Mouse (Mus musculus) forebrain, embryonic 12.5 days (tissue): Measurements from ENCODE around the gene Tcl1b3. TPM values are rescaled to one million over a fixed set of nuclear protein-coding genes. Genes with fewer than 3 reads are reported as not detected.
"Not testable (repeated sequence)": the region's sequence is repeated elsewhere in the genome, so short reads cannot be mapped to it uniquely, and the experiment has no call there.

Source experiments
- ATAC-seq: fragments of 200-750 bp; cut with Nextera tagmentation; 2 replicates; pipeline ENCODE4 v1.8.0; 2017; ENCODE audit warnings: moderate TSS enrichment; ENCODE audit not compliant: low FRiP score
- H3K27ac ChIP-seq: fragments of 300-500 bp; sonication (generic); 2 replicates; pipeline ENCODE4 v1.5.1; 2016; ENCODE audit warnings: mild to moderate bottlenecking
- H3K27me3 ChIP-seq: fragments of 300-500 bp; sonication (generic); 2 replicates; pipeline ENCODE4 v1.6.1; 2016; ENCODE audit warnings: mild to moderate bottlenecking
- H3K36me3 ChIP-seq: fragments of 300-500 bp; sonication (generic); replicated peaks from 2 replicates; pipeline ENCODE4 v1.6.1; 2016; ENCODE audit warnings: mild to moderate bottlenecking
- H3K4me1 ChIP-seq: fragments of 300-500 bp; sonication (generic); 2 replicates; pipeline ENCODE4 v1.6.1; 2016
- H3K4me2 ChIP-seq: fragments of 300-500 bp; sonication (generic); 2 replicates; pipeline ENCODE4 v1.6.1; 2016; ENCODE audit warnings: mild to moderate bottlenecking, moderate library complexity
- H3K4me3 ChIP-seq: fragments of 300-500 bp; sonication (generic); replicated peaks from 2 replicates; pipeline ENCODE4 v1.5.1; 2016; ENCODE audit warnings: mild to moderate bottlenecking
- H3K9ac ChIP-seq: fragments of 300-500 bp; sonication (generic); 2 replicates; pipeline ENCODE4 v1.6.1; 2016; ENCODE audit warnings: mild to moderate bottlenecking
- H3K9me3 ChIP-seq: fragments of 300-500 bp; sonication (generic); 2 replicates; pipeline ENCODE4 v1.6.1; 2016
- WGBS: fragments of 180-500 bp; shearing (Covaris S2); methylation state at CpG from one replicate; pipeline ENCODE4 v1.1.7; 2016; 5-methylcytosine and 5-hydroxymethylcytosine counted together
- polyA plus RNA-seq: library from polyadenylated mRNA; unstranded; fragments of >200 nt; fragmentation: Nextera tagmentation; extraction: Ambion mirVana; gene quantifications from 2 replicates; pipeline ENCODE4 v1.2.1, GENCODE M21; 2016

Gene Tcl1b3
- not detected in 2 replicates for polyA plus RNA-seq

DNA sequence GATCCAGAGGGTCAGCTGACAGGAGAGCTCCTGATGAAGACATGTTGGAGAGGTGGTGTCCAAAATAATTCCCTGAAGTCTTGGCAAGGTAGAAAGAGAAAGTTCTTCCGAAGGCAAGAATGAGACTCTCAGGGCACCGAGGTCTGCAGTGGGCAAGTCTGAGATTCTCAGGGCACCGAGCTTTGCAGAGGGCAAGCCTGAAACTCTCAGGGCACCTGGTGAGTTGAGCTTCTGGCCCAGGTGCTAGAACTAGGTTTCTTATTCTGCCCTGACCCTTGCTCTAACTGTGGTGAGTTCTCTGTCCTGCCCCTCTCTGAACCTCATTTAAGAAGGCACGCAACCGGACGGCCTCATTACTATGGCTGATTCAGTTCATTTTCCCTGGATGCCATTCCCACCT lies at the start of gene Tcl1b3:
TSS of gene Tcl1b3 (plus strand) at position 301 of the 400 bp plus-strand sequence.
- WGBS = 94% methylated on average over 6 of the region's 6 CpGs
- H3K9ac ChIP-seq = not testable (repeated sequence)

DNA sequence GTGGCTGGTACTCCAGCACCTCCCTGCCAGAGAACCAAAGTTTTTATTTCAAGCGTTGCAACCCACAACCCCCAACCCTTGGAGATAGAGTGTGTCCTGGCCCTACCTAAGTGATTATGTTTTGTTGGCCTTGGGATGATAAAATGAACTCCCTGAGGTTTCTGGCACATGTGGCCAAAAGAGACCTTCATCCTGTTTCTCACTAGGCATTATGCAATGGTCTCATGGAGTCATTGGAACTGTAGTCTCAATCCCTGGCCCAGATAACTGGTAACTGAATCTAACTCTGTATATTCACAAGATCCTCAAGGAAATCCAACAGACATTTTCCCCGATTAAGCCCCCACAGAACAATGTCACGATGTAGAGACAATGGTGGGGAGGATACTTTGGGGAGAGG lies 47.7 kb upstream of the Tcl1b3 start:
- no peaks in the 10 kb centered on the region for H3K4me1 ChIP-seq
- no peaks in the 10 kb centered on the region for H3K9me3 ChIP-seq
- H3K27me3 ChIP-seq = no peaks in the 10 kb centered on the region
- no peak overlapping the region for H3K4me3 ChIP-seq
- no peak overlapping the region for H3K9ac ChIP-seq
- no peak overlapping the region for H3K4me2 ChIP-seq
- no peak overlapping the region for H3K27ac ChIP-seq
- no peaks in the 10 kb centered on the region for H3K36me3 ChIP-seq
- ATAC-seq = no peak
- WGBS = 90% methylated on average over 3 of the region's 3 CpGs

More for the DNA sequence above, at the start of gene Tcl1b3:
- not testable (repeated sequence) for H3K4me1 ChIP-seq, ATAC-seq, H3K27ac ChIP-seq, H3K4me2 ChIP-seq, H3K4me3 ChIP-seq, H3K9me3 ChIP-seq, H3K36me3 ChIP-seq, H3K27me3 ChIP-seq

DNA sequence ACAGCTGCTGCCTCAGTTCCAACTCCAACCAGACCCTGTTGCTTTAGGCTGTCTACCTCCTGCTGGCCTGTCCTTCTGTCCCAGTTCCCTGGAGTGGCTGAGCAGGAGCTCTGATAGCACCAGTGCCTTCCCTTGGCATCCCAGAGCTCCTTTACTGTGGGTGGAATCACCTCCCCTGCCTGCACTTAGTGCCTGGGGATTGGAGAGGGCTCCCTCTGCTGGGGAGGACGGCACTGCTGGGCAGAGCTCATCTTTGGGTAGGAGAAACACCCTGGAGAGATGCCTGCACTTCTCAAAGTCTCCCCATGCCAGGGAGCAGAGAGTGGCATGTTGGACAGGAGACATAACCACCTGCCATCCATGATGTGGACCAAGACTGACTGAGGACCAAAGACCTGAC lies 45.9 kb upstream of the Tcl1b3 start:
- not testable (repeated sequence) for ATAC-seq, H3K9me3 ChIP-seq, H3K4me3 ChIP-seq, H3K4me2 ChIP-seq, H3K36me3 ChIP-seq, H3K27me3 ChIP-seq, H3K27ac ChIP-seq, H3K4me1 ChIP-seq, H3K9ac ChIP-seq
- 71% methylated on average over 1 of the region's 1 CpGs for WGBS

DNA sequence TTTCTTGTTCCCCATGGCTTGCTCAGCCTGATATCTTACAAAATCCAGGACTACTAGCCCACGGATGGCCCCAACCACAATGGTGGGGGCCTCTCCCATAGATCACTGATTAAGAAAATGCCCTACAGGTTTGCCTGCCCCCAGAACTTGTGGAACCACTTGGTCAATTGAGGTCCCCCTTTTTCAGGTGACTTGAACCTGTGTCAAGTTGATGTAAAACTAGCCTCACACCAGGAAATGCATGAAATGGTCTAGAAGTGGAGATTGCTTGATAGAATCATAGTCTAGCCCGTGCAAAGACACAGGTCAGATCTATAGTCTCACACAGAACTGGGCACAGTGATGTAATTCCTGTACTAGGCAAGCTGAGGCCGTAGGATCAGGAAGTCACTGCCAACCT lies 45.1 kb upstream of the Tcl1b3 start, which contains the start of gene Tcl1b2:
TSS of gene Tcl1b2 (plus strand) at position 301 of the 400 bp plus-strand sequence.
- no peaks in the 10 kb centered on the region for H3K4me1 ChIP-seq
- H3K27ac ChIP-seq = no peak within 1 kb of the TSS
- ATAC-seq = no peak
- no peaks in the 10 kb centered on the region for H3K27me3 ChIP-seq
- H3K9ac ChIP-seq = no peak within 1 kb of the TSS
- WGBS = 83% methylated on average over 3 of the region's 3 CpGs
- H3K9me3 ChIP-seq = no peaks in the 10 kb centered on the region
- no peak within 1 kb of the TSS for H3K4me2 ChIP-seq
- H3K36me3 ChIP-seq = no peaks in the 10 kb centered on the region
- H3K4me3 ChIP-seq = no peak within 1 kb of the TSS

DNA sequence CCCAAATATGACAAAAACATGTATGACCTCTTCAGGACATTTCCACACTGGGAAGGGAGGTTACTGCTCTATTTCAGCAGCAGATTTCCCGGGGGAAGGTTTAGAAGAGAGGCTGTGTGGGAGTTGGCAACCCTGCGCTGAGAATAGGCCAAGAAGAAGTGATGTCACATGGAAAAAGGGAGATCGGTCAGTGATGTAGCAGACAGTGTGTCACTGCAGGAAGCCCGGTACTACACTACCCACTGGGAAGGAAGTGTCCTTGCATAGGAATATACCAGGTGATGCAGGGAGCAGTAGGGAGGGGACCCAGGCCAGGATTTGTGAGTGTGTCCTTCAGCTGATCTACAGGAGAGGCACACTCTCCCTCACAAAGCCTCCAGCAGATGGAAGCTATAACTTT lies 35.6 kb upstream of the Tcl1b3 start:
- H3K9me3 ChIP-seq, H3K36me3 ChIP-seq, H3K27me3 ChIP-seq, H3K27ac ChIP-seq, H3K9ac ChIP-seq, H3K4me1 ChIP-seq, H3K4me3 ChIP-seq, H3K4me2 ChIP-seq, ATAC-seq: not testable (repeated sequence)
- 81% methylated on average over 4 of the region's 4 CpGs for WGBS

DNA sequence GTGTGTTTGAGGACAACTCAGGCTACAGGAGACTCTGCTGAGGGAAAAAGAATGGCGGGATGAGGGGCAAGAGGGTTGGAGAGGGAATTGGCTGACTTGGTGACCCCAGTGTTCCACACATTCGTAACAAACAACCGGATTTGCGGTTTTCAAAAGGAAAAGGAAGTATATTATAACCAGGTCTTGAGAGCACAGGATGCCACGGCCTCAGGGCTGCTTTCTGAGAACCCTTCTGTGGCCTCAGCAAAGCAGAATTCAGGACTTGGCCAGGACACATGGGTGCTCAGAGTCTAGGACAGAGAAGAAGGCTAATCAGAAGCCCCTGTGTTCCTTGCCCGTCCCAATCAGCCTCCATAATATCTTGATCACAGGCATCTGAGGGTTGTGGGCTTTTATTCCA lies 32.0 kb upstream of the Tcl1b3 start:
- Histone ChIP-seq H3K27me3 (no peaks in the 10 kb centered on the region), H3K4me2 (no peak overlapping the region), H3K27ac (no peak overlapping the region), H3K4me1 (no peaks in the 10 kb centered on the region), H3K9ac (no peak overlapping the region), H3K9me3 (no peaks in the 10 kb centered on the region), H3K36me3 (no peaks in the 10 kb centered on the region), H3K4me3 (no peak overlapping the region)
- 91% methylated on average over 6 of the region's 6 CpGs for WGBS
- no peak for ATAC-seq

DNA sequence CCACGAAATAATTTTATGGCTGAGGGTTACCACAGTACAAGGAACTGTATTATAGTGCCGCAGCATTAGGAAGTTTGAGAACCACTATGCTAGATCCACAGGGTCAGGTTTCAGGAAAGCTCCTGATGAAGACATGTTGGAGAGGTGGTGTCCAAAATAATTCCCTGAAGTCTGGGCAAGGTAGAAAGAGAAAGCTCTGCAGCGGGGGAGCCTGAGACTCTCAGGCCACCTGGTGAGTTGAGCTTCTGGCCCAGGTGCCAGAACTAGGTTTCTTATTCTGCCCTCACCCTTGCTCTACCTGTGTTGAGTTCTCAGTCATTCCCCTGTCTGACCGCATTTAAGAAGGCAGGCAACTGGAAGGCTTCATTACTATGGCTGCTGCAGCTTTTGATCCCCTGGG lies 31.5 kb upstream of the Tcl1b3 start, which contains the start of gene Tcl1b1:
TSS of gene Tcl1b1 (plus strand) at position 301 of the 400 bp plus-strand sequence.
- Histone ChIP-seq H3K4me1 (no peaks in the 10 kb centered on the region), H3K9me3 (no peaks in the 10 kb centered on the region), H3K27ac (no peak within 1 kb of the TSS), H3K4me2 (no peak within 1 kb of the TSS), H3K27me3 (no peaks in the 10 kb centered on the region), H3K36me3 (no peaks in the 10 kb centered on the region), H3K9ac (no peak within 1 kb of the TSS), H3K4me3 (no peak within 1 kb of the TSS)
- WGBS = 85% methylated on average over 4 of the region's 4 CpGs
- ATAC-seq = no peak

DNA sequence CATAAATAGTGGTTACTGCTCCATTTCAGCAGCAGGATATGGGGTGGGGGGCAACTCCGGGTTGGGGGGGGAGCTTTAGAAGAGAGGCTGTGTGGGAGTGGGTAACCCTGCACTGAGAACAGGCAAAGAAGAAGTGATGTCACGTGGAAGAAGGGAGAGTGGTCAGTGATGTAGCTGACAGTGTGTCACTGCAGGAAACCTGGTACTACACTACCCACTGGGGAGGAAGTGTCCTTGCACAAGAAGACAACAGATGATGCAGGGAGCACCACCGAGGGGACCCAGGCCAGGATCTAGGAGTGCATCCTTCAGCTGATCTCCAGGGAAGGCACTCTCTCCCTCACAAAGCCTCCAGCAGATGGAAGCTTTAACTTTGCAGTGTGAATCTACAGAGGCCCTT lies 24.1 kb upstream of the Tcl1b3 start:
- H3K4me3 ChIP-seq = no peak overlapping the region
- H3K9ac ChIP-seq = no peak overlapping the region
- no peaks in the 10 kb centered on the region for H3K4me1 ChIP-seq
- H3K4me2 ChIP-seq = no peak overlapping the region
- H3K27ac ChIP-seq = no peak overlapping the region
- H3K9me3 ChIP-seq = no peaks in the 10 kb centered on the region
- H3K36me3 ChIP-seq = no peaks in the 10 kb centered on the region
- 0 out of 2 replicates have a peak, but pooled peaks cover 4% of the 10 kb centered on the region for H3K27me3 ChIP-seq
- WGBS = 77% methylated on average over 3 of the region's 3 CpGs
- no peak for ATAC-seq

DNA sequence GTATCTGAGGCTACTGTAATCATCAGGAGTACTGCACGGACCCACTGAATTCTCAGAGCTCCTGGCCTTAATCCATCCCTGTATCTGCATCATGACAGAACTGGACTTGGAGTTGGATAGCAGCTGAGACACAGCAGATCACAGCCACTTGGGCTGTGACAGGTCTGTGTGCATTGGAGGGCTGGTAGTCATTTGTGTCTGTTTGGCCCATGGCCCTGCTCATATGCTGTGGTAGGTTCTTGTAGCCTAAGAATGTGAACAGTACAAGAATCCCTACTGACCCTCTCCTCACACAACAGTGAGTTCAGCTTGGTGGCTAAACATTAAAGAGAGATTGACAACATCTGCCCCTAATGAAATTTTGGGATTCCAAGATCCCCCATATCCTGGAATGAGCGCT lies 17.5 kb upstream of the Tcl1b3 start:
- no peak overlapping the region for H3K4me2 ChIP-seq
- 80% methylated on average over 2 of the region's 2 CpGs for WGBS
- H3K27me3 ChIP-seq = 0 out of 2 replicates have a peak, but pooled peaks cover 4% of the 10 kb centered on the region
- no peaks in the 10 kb centered on the region for H3K36me3 ChIP-seq
- no peaks in the 10 kb centered on the region for H3K4me1 ChIP-seq
- no peak overlapping the region for H3K27ac ChIP-seq
- H3K4me3 ChIP-seq = no peak overlapping the region
- ATAC-seq = no peak
- H3K9me3 ChIP-seq = no peaks in the 10 kb centered on the region
- no peak overlapping the region for H3K9ac ChIP-seq

DNA sequence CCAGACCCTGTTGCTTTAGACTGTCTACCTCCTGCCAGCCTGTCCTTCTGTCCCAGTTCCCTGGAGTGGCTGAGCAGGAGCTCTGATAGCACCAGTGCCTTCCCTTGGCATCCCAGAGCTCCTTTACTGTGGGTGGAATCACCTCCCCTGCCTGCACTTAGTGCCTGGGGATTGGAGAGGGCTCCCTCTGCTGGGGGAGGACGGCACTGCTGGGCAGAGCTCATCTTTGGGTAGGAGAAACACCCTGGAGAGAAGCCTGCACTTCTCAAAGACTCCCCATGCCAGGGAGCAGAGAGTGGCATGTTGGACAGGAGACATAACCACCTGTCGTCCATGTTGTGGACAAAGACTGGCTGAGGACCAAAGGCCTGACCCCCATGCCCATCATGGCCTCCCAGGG lies 16.5 kb upstream of the Tcl1b3 start:
- not testable (repeated sequence) for H3K27ac ChIP-seq, H3K9ac ChIP-seq, H3K36me3 ChIP-seq, ATAC-seq, H3K9me3 ChIP-seq, H3K4me1 ChIP-seq, H3K4me3 ChIP-seq, H3K4me2 ChIP-seq, H3K27me3 ChIP-seq
- WGBS = 38% methylated on average over 2 of the region's 2 CpGs

DNA sequence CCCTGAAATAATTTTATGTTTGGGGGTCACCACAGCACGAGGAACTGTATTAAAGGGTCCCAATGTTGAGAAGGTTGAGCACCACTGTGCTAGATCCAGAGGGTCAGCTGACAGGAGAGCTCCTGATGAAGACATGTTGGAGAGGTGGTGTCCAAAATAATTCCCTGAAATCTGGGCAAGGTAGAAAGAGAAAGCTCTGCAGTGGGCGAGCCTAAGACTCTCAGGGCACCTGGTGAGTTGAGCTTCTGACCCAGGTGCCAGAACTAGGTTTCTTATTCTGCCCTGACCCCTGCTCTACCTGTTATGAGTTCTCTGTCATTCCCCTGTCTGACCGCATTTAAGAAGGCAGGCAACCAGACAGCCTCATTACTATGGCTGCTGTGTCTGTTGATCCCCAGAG lies 14.8 kb upstream of the Tcl1b3 start, which contains the start of gene Tcl1b5:
TSS of gene Tcl1b5 (plus strand) at position 301 of the 400 bp plus-strand sequence.
- H3K36me3 ChIP-seq, H3K9me3 ChIP-seq, H3K4me3 ChIP-seq, ATAC-seq, H3K27ac ChIP-seq, H3K4me2 ChIP-seq, H3K4me1 ChIP-seq, H3K27me3 ChIP-seq, H3K9ac ChIP-seq: not testable (repeated sequence)
- 72% methylated on average over 3 of the region's 3 CpGs for WGBS

DNA sequence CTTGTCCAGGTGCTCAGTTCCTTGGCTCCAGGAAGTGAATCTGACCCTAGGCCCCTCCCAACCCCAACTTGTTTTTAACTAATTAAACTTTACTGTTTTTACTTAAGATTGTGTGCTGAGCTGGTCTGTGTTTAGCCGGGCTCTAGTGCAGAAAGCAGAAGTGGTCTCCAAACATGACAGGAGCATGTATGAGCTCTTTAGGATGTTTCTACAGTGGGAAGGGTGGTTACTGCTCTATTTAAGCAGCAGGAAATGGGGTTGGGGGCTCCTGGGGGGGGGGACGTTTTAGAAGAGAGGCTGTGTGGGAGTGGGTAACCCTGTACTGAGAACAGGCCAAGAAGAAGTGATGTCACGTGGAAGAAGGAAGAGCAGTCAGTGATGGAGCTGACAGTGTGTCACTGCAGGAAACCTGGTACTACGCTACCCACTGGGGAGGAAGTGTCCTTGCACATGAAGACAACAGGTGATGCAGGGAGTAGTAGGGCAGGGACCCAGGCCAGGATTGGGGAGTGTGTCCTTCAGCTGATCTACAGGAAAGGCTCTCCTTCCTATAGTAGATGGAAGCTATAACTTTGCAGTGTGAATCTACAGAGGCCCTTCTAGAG lies 9.7 kb upstream of the Tcl1b3 start:
- H3K27me3 ChIP-seq, H3K9me3 ChIP-seq, H3K9ac ChIP-seq, H3K27ac ChIP-seq, ATAC-seq, H3K4me1 ChIP-seq, H3K36me3 ChIP-seq, H3K4me2 ChIP-seq, H3K4me3 ChIP-seq: not testable (repeated sequence)
- 78% methylated on average over 4 of the region's 4 CpGs for WGBS

DNA sequence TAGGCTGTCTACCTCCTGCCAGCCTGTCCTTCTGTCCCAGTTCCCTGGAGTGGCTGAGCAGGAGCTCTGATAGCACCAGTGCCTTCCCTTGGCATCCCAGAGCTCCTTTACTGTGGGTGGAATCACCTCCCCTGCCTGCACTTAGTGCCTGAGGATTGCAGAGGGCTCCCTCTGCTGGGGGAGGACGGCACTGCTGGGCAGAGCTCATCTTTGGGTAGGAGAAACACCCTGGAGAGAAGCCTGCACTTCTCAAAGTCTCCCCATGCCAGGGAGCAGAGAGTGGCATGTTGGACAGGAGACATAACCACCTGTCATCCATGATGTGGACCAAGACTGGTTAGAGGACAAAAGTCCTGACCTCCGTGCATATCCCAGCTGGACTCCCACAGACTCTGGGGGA lies 1.9 kb upstream of the Tcl1b3 start:
- not testable (repeated sequence) for H3K36me3 ChIP-seq, H3K9me3 ChIP-seq, H3K4me3 ChIP-seq, H3K4me2 ChIP-seq, H3K27me3 ChIP-seq, H3K27ac ChIP-seq, ATAC-seq, H3K4me1 ChIP-seq, H3K9ac ChIP-seq
- WGBS = 45% methylated on average over 2 of the region's 2 CpGs
